15 mouse cellular contexts compared by ENCODE assay signal in the genomic region with DNA sequence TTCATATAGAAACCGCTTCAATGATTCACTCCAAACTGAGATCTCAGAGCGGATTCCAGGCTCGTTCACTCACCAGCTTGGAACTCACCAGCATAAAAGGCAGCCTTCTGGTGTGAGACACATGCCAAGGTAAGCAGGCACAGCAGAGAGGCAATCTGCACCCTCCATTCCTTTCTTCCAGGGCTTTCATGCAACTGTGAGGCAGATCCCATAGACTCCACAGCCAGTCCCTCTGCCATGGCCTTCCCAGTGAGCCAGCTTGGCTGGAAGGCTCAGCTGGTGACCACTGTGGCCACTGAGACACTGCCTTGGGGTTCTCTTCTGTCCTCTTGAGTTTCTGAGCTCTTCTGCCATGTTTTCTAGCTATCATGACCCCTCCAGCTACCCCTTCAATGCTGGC.
A peak's percentile ranks its signal among the peaks of the same experiment; 100 is the strongest.
DNase-seq lines count a peak whose midpoint lies in the region; ATAC-seq lines count a peak whose summit lies in the region.
"Had no signal": no experiment of that assay in that cellular context is flagged by ENCODE, and none has a peak within 500 bp of the region (broad histone marks: within the 10 kb centered on the region; RNA-seq: fewer than 3 reads in every experiment).

No protein-coding gene starts in this region.

- no peak overlapping the region for H3K4me2 ChIP-seq in midbrain, embryonic 11.5 days
- no peak overlapping the region for H3K4me2 ChIP-seq in midbrain, embryonic 15.5 days
- H3K4me2 ChIP-seq: heart, embryonic 13.5 days; hindbrain, embryonic 15.5 days; midbrain, embryonic 12.5 days; neural tube, embryonic 13.5 days had no signal

- WGBS in midbrain, embryonic 11.5 days, result 92% methylated on average over 3 of the region's 3 CpGs
- WGBS in midbrain, embryonic 15.5 days, result 92% methylated on average over 3 of the region's 3 CpGs

- DNase-seq in cerebellum, postnatal 4 days (ENCODE audit: low spot score in 2 of 2), result no peak
- DNase-seq in midbrain, embryonic 11.5 days (ENCODE audit: low spot score, missing footprints), result peak; percentile 53
- peak; percentile 80 to 83 for DNase-seq in cerebellum, postnatal 10 days
- peak; percentile 48 to 58 for DNase-seq in layer of hippocampus, adult 8-10 months (ENCODE audit: low spot score in 2 of 2)
- DNase-seq in B cell, adult 2 months, result no peak
- DNase-seq in liver, result no peak
- DNase-seq: lung, postnatal 14 days; right cerebral cortex, postnatal 14 days had no signal

- no peaks in the 10 kb centered on the region for H3K36me3 ChIP-seq in midbrain, embryonic 11.5 days (ENCODE audit: control insufficient read depth, insufficient read depth, low read length)
- H3K36me3 ChIP-seq in midbrain, embryonic 15.5 days (replicated peaks), result no peaks in the 10 kb centered on the region
- H3K36me3 ChIP-seq: heart, embryonic 13.5 days; hindbrain, embryonic 15.5 days; midbrain, embryonic 12.5 days; neural tube, embryonic 13.5 days had no signal

- H3K9ac ChIP-seq in midbrain, embryonic 11.5 days (ENCODE audit: low read length), result no peak overlapping the region
- H3K9ac ChIP-seq in midbrain, embryonic 15.5 days, result no peak overlapping the region
- H3K9ac ChIP-seq: heart, embryonic 13.5 days; hindbrain, embryonic 15.5 days; midbrain, embryonic 12.5 days; neural tube, embryonic 13.5 days had no signal

- H3K9me3 ChIP-seq in midbrain, embryonic 11.5 days (ENCODE audit: control insufficient read depth, low read length), result no peaks in the 10 kb centered on the region
- H3K9me3 ChIP-seq in midbrain, embryonic 15.5 days, result no peaks in the 10 kb centered on the region
- H3K9me3 ChIP-seq: heart, embryonic 13.5 days; hindbrain, embryonic 15.5 days; midbrain, embryonic 12.5 days; neural tube, embryonic 13.5 days had no signal

- no peak overlapping the region for H3K27ac ChIP-seq in midbrain, embryonic 11.5 days (ENCODE audit: low read depth, low read length)
- no peak overlapping the region for H3K27ac ChIP-seq in midbrain, embryonic 15.5 days
- H3K27ac ChIP-seq: heart, embryonic 13.5 days; hindbrain, embryonic 15.5 days; midbrain, embryonic 12.5 days; neural tube, embryonic 13.5 days had no signal

- peak; percentile 73 for ATAC-seq in cerebellum, adult (ENCODE audit: insufficient number of reproducible peaks, low FRiP score, low TSS enrichment)
- ATAC-seq in midbrain, embryonic 11.5 days (ENCODE audit: low FRiP score), result no peak
- ATAC-seq in midbrain, embryonic 15.5 days (replicated peaks), result no peak
- ATAC-seq: activated CD4-positive, CD25-positive, alpha-beta regulatory T cell, adult 4 months had no signal

- H3K4me1 ChIP-seq in midbrain, embryonic 11.5 days (ENCODE audit: control insufficient read depth, insufficient read depth, low read length), result no peaks in the 10 kb centered on the region
- H3K4me1 ChIP-seq in midbrain, embryonic 15.5 days, result peaks cover 6% of the 10 kb centered on the region

- no peaks in the 10 kb centered on the region for H3K27me3 ChIP-seq in midbrain, embryonic 11.5 days (ENCODE audit: control insufficient read depth, insufficient read depth, low read length)
- no peaks in the 10 kb centered on the region for H3K27me3 ChIP-seq in midbrain, embryonic 15.5 days (replicated peaks)
- H3K27me3 ChIP-seq: heart, embryonic 13.5 days; hindbrain, embryonic 15.5 days; midbrain, embryonic 12.5 days; neural tube, embryonic 13.5 days had no signal

- H3K4me3 ChIP-seq in midbrain, embryonic 11.5 days (ENCODE audit: low read depth, low read length), result no peak overlapping the region
- no peak overlapping the region for H3K4me3 ChIP-seq in midbrain, embryonic 15.5 days
- H3K4me3 ChIP-seq: heart, embryonic 13.5 days; hindbrain, embryonic 15.5 days; midbrain, embryonic 12.5 days; neural tube, embryonic 13.5 days had no signal

Comparison
In these comparisons a context has a peak if more than half of its experiments do, and no peak if none do; other contexts are left out.
1. DNase-seq: peak in midbrain, embryonic 11.5 days (single experiment), cerebellum, postnatal 10 days (2 of 2) and layer of hippocampus, adult 8-10 months (2 of 2); none in cerebellum, postnatal 4 days (0 of 2), B cell, adult 2 months (0 of 2) and liver (single experiment).